Mouse (Mus musculus) lung, adult 2 months (tissue): ENCODE results near the gene Ddx51. TPM values are rescaled to one million over a fixed set of nuclear protein-coding genes. Genes with fewer than 3 reads are reported as not detected.

ENCODE experiments used
- DNase-seq: peaks from one replicate; pipeline ENCODE4 v3.0.0; 2022
- H3K4me1 ChIP-seq: fragments of 200-500 bp; 2 replicates; pipeline ENCODE4 v1.6.1; 2011; ENCODE audit warnings: low read length; ENCODE audit not compliant: control insufficient read depth, insufficient read depth
- H3K4me3 ChIP-seq: fragments of 200-500 bp; replicated peaks from 2 replicates; pipeline ENCODE3; 2011; ENCODE audit warnings: low read depth, mild to moderate bottlenecking, control low read depth, low read length; ENCODE audit errors: extremely low read depth
- CTCF ChIP-seq: fragments of 200-500 bp; IDR thresholded peaks from 2 replicates; pipeline ENCODE4 v1.5.1; 2011; ENCODE audit warnings: mild to moderate bottlenecking, low read length, control low read depth; ENCODE audit not compliant: insufficient read depth
- POLR2A ChIP-seq: fragments of 200-500 bp; IDR thresholded peaks from 2 replicates; pipeline ENCODE4 v1.6.1; 2011; ENCODE audit warnings: low read depth, mild to moderate bottlenecking, control low read depth, low read length, borderline replicate concordance; ENCODE audit errors: extremely low read depth
- WGBS: fragments of 180-500 bp; shearing (Covaris S2); methylation state at CpG from one replicate; pipeline ENCODE4 v1.1.7; 2018; 5-methylcytosine and 5-hydroxymethylcytosine counted together
- polyA plus RNA-seq: library from polyadenylated mRNA; depleted of rRNA; stranded (reverse); fragments of >200 nt; gene quantifications from 2 replicates; pipeline ENCODE4 v1.2.3, GENCODE M21; 2012; rRNA removed

Gene Ddx51
- polyA plus RNA-seq, result 14.4 and 19.6 TPM in 2 replicates

GRCm38 (mm10) chr5:110652719-110653648 is at the start of gene Ddx51, which contains the start of gene Noc4l:
Gene Ddx51 (plus strand): TSS chr5:110653451.
Gene Noc4l (minus strand): TSS chr5:110653417.
- Histone ChIP-seq H3K4me3 (peak within 1 kb of the TSS; percentile 98), H3K4me1 (peaks cover 2% of the 10 kb centered on the region; the same call in 1 of the 2 replicates)
- TF ChIP-seq CTCF (no peak), POLR2A (peak; percentile 62; the same call in 1 of the 2 replicates)
- WGBS, result under 1% methylated on average over 91 of the region's 91 CpGs
- peak; percentile 95 for DNase-seq

GRCm38 (mm10) chr5:110604311-110604710 is 48.9 kb upstream of the Ddx51 start:
- 86% methylated on average over 2 of the region's 2 CpGs for WGBS

GRCm38 (mm10) chr5:110605531-110606221 is 47.6 kb upstream of the Ddx51 start:
- no peak for TF ChIP-seq POLR2A
- TF ChIP-seq CTCF, result no peak
- no peak for DNase-seq
- Histone ChIP-seq H3K4me3 (no peak overlapping the region), H3K4me1 (no peaks in the 10 kb centered on the region)
- 46% methylated on average over 5 of the region's 5 CpGs for WGBS

More at GRCm38 (mm10) chr5:110604311-110604710, 48.9 kb upstream of the Ddx51 start:
- Histone ChIP-seq H3K4me1 (no peaks in the 10 kb centered on the region), H3K4me3 (no peak overlapping the region)
- no peak for TF ChIP-seq POLR2A
- TF ChIP-seq CTCF, result no peak
- no peak for DNase-seq

GRCm38 (mm10) chr5:110607767-110608166 is 45.5 kb upstream of the Ddx51 start:
- DNase-seq, result no peak
- WGBS, result 38% methylated on average over 3 of the region's 3 CpGs
- Histone ChIP-seq H3K4me3 (no peak overlapping the region), H3K4me1 (no peaks in the 10 kb centered on the region)
- TF ChIP-seq CTCF (no peak), POLR2A (no peak)

- no peak for TF ChIP-seq POLR2A
- no peak for TF ChIP-seq CTCF
- H3K4me3 ChIP-seq, result no peak overlapping the region
- H3K4me1 ChIP-seq, result no peaks in the 10 kb centered on the region
- 53% methylated on average over 6 of the region's 6 CpGs for WGBS
- DNase-seq, result no peak
Observed at GRCm38 (mm10) chr5:110608336-110608735, 44.9 kb upstream of the Ddx51 start.

- TF ChIP-seq CTCF (no peak), POLR2A (no peak)
- 65% methylated on average over 8 of the region's 8 CpGs for WGBS
- no peaks in the 10 kb centered on the region for H3K4me1 ChIP-seq
- DNase-seq, result no peak
- no peak overlapping the region for H3K4me3 ChIP-seq
Observed at GRCm38 (mm10) chr5:110608941-110609340, 44.3 kb upstream of the Ddx51 start.

GRCm38 (mm10) chr5:110609425-110609824 is 43.8 kb upstream of the Ddx51 start:
- Histone ChIP-seq H3K4me1 (no peaks in the 10 kb centered on the region), H3K4me3 (no peak overlapping the region)
- DNase-seq, result no peak
- WGBS, result 82% methylated on average over 3 of the region's 3 CpGs
- TF ChIP-seq CTCF (no peak), POLR2A (no peak)

GRCm38 (mm10) chr5:110609868-110610267 is 43.4 kb upstream of the Ddx51 start:
- no peak overlapping the region for H3K4me3 ChIP-seq
- 63% methylated on average over 5 of the region's 5 CpGs for WGBS
- no peak for TF ChIP-seq CTCF
- no peak for TF ChIP-seq POLR2A
- no peaks in the 10 kb centered on the region for H3K4me1 ChIP-seq
- no peak for DNase-seq

- DNase-seq, result no peak
- TF ChIP-seq CTCF (no peak), POLR2A (no peak)
- WGBS, result 82% methylated on average over 7 of the region's 7 CpGs
- Histone ChIP-seq H3K4me3 (no peak overlapping the region), H3K4me1 (no peaks in the 10 kb centered on the region)
Observed at GRCm38 (mm10) chr5:110610484-110610883, 42.8 kb upstream of the Ddx51 start.
